Mouse (Mus musculus): ENCODE results near the gene Rtl6.

- TF ChIP-seq CTCF (IDR thresholded peaks at IDR 0.05) (no peak), POLR2A (IDR thresholded peaks at IDR 0.05; ENCODE audit: insufficient read depth, low read depth, low read length) (no peak), EP300 (IDR thresholded peaks at IDR 0.05; ENCODE audit: insufficient read depth, low read depth, low read length) (no peak)
Observed at GRCm38 (mm10) chr15:84522953-84523689, 34.5 kb downstream of the Rtl6 start.

Data from heart, adult 2 months (tissue).